Mouse (Mus musculus): ENCODE measurements around the gene Slc16a5.

The Slc16a5 gene

GRCm38 (mm10) chr11:115513271-115514237 is 51.3 kb downstream of the Slc16a5 start:
- peak; percentile 62 for DNase-seq (ENCODE audit: low read depth, low spot score)

GRCm38 (mm10) chr11:115514238-115514663 is 52.0 kb downstream of the Slc16a5 start, which contains the start of gene Jpt1:
Gene Jpt1, minus strand, starts transcription at chr11:115514387.
- peak; percentile 95 for DNase-seq (ENCODE audit: low read depth, low spot score)

- no peak for DNase-seq (ENCODE audit: low read depth, low spot score)
Observed at GRCm38 (mm10) chr11:115515021-115515420, 52.7 kb downstream of the Slc16a5 start.

GRCm38 (mm10) chr11:115516942-115517341 is 54.7 kb downstream of the Slc16a5 start:
- DNase-seq (ENCODE audit: low read depth, low spot score): no peak

- no peak for DNase-seq (ENCODE audit: low read depth, low spot score)
Observed at GRCm38 (mm10) chr11:115518693-115519092, 56.4 kb downstream of the Slc16a5 start.

- DNase-seq (ENCODE audit: low read depth, low spot score): no peak
Observed at GRCm38 (mm10) chr11:115519581-115519980, 57.3 kb downstream of the Slc16a5 start.

- DNase-seq (ENCODE audit: low read depth, low spot score): no peak
Observed at GRCm38 (mm10) chr11:115520218-115520617, 57.9 kb downstream of the Slc16a5 start.

GRCm38 (mm10) chr11:115521080-115521479 is 58.8 kb downstream of the Slc16a5 start:
- DNase-seq (ENCODE audit: low read depth, low spot score): no peak

- DNase-seq (ENCODE audit: low read depth, low spot score): no peak
Observed at GRCm38 (mm10) chr11:115522238-115522637, 60.0 kb downstream of the Slc16a5 start.

GRCm38 (mm10) chr11:115522703-115523102 is 60.4 kb downstream of the Slc16a5 start:
- DNase-seq (ENCODE audit: low read depth, low spot score): no peak

Data from 3T3-L1 (cell line).